Mouse (Mus musculus) heart, postnatal 0 days (tissue): ENCODE results near the gene Lrpap1. TPM values are rescaled to one million over a fixed set of nuclear protein-coding genes. Genes with fewer than 3 reads are reported as not detected.

Experiments used
- ATAC-seq: fragments of 200-750 bp; cut with Nextera tagmentation; 2 replicates; pipeline ENCODE4 v1.8.0; 2017; ENCODE audit warnings: low read depth, moderate number of reproducible peaks, moderate library complexity; ENCODE audit not compliant: insufficient read depth
- DNase-seq: peaks from one replicate; pipeline ENCODE4 v3.0.0-alpha.2; 2016; ENCODE audit warnings: low spot score
- H3K27ac ChIP-seq: fragments of 300-500 bp; sonication (generic); 2 replicates; pipeline ENCODE4 v1.5.1; 2014; ENCODE audit warnings: low read depth, mild to moderate bottlenecking
- H3K27me3 ChIP-seq: fragments of 300-500 bp; sonication (generic); 2 replicates; pipeline ENCODE4 v1.6.1; 2014; ENCODE audit warnings: low read length, mixed read lengths; ENCODE audit not compliant: control insufficient read depth, insufficient read depth
- H3K36me3 ChIP-seq: fragments of 300-500 bp; sonication (generic); replicated peaks from 2 replicates; pipeline ENCODE4 v1.6.1; 2014; ENCODE audit warnings: low read length, mixed read lengths; ENCODE audit not compliant: control insufficient read depth, insufficient read depth
- H3K4me1 ChIP-seq: fragments of 300-500 bp; sonication (generic); 2 replicates; pipeline ENCODE4 v1.6.1; 2014; ENCODE audit warnings: antibody characterized with exemption; ENCODE audit not compliant: control insufficient read depth, insufficient read depth
- H3K4me2 ChIP-seq: fragments of 300-500 bp; sonication (generic); 2 replicates; pipeline ENCODE4 v1.6.1; 2014; ENCODE audit warnings: low read depth, mild to moderate bottlenecking, low read length, moderate library complexity
- H3K4me3 ChIP-seq: fragments of 300-500 bp; sonication (generic); 2 replicates; pipeline ENCODE4 v1.5.1; 2014; ENCODE audit warnings: low read depth, low read length
- H3K9ac ChIP-seq: fragments of 300-500 bp; sonication (generic); replicated peaks from 2 replicates; pipeline ENCODE4 v1.6.1; 2014; ENCODE audit warnings: low read depth, low read length, mixed read lengths
- H3K9me3 ChIP-seq: fragments of 300-500 bp; sonication (generic); replicated peaks from 2 replicates; pipeline ENCODE4 v1.6.1; 2016; ENCODE audit warnings: low read length; ENCODE audit not compliant: control insufficient read depth
- CTCF ChIP-seq: IDR thresholded peaks from 2 replicates; pipeline ENCODE4 v1.5.1; 2016; ENCODE audit warnings: antibody characterized with exemption, control low read depth, low read depth
- EP300 ChIP-seq: IDR thresholded peaks from 2 replicates; pipeline ENCODE4 v1.6.1; 2016; ENCODE audit warnings: antibody characterized with exemption, low read depth
- WGBS: fragments of 180-500 bp; shearing (Covaris S2); extraction: QIAGEN DNeasy Blood & Tissue Kit; methylation state at CpG from one replicate; pipeline ENCODE4 v1.1.7; 2014; 5-methylcytosine and 5-hydroxymethylcytosine counted together
- polyA plus RNA-seq: library from polyadenylated mRNA; unstranded; fragments of >200 nt; fragmentation: Nextera tagmentation; extraction: Ambion mirVana; gene quantifications from 2 replicates; pipeline ENCODE4 v1.2.1, GENCODE M21; 2015
- total RNA-seq: library from RNA; depleted of rRNA; stranded (reverse); fragments of >200 nt; gene quantifications from 2 replicates; pipeline ENCODE4 v1.2.3, GENCODE M21; 2014; ENCODE audit warnings: low replicate concordance

The Lrpap1 gene
- total and polyA plus RNA-seq, 2 experiments from 2014 or later, result 43.7 to 85.8 TPM

- TF ChIP-seq CTCF (no peak), EP300 (no peak)
- peak; percentile 57; the same call in 1 of the 2 replicates for ATAC-seq
- Histone ChIP-seq H3K4me2 (no peak overlapping the region), H3K4me3 (no peak overlapping the region), H3K9ac (no peak overlapping the region), H3K36me3 (no peaks in the 10 kb centered on the region), H3K4me1 (0 out of 2 replicates have a peak, but pooled peaks cover 7% of the 10 kb centered on the region), H3K9me3 (no peaks in the 10 kb centered on the region), H3K27me3 (no peaks in the 10 kb centered on the region), H3K27ac (no peak overlapping the region)
- 15% methylated on average over 2 of the region's 2 CpGs for WGBS
- peak; percentile 16 for DNase-seq
Observed at GRCm38 (mm10) chr5:35147155-35147962, 41.8 kb upstream of the Lrpap1 start.

- WGBS, result 88% methylated on average over 2 of the region's 2 CpGs
- no peaks in the 10 kb centered on the region for H3K9me3 ChIP-seq
- DNase-seq (no peak), ATAC-seq (no peak)
- H3K4me1 ChIP-seq, result 0 out of 2 replicates have a peak, but pooled peaks cover 7% of the 10 kb centered on the region
- no peaks in the 10 kb centered on the region for H3K36me3 ChIP-seq
- no peaks in the 10 kb centered on the region for H3K27me3 ChIP-seq
- TF ChIP-seq CTCF (no peak), EP300 (no peak)
- H3K27ac ChIP-seq, result no peak overlapping the region
- H3K9ac ChIP-seq, result no peak overlapping the region
- no peak overlapping the region for H3K4me2 ChIP-seq
- H3K4me3 ChIP-seq, result no peak overlapping the region
Observed at GRCm38 (mm10) chr5:35146747-35147146, 41.2 kb upstream of the Lrpap1 start.

GRCm38 (mm10) chr5:35144716-35145115, 39.1 kb upstream of the Lrpap1 start:
- Histone ChIP-seq H3K36me3 (no peaks in the 10 kb centered on the region), H3K9ac (no peak overlapping the region)

GRCm38 (mm10) chr5:35143460-35144245, 38.1 kb upstream of the Lrpap1 start:
- H3K4me1 ChIP-seq, result 0 out of 2 replicates have a peak, but pooled peaks cover 7% of the 10 kb centered on the region
- no peaks in the 10 kb centered on the region for H3K9me3 ChIP-seq
- no peak overlapping the region for H3K4me2 ChIP-seq
- no peak overlapping the region for H3K27ac ChIP-seq
- TF ChIP-seq EP300, result no peak
- TF ChIP-seq CTCF, result no peak
- ATAC-seq, result no peak
- no peaks in the 10 kb centered on the region for H3K36me3 ChIP-seq
- no peaks in the 10 kb centered on the region for H3K27me3 ChIP-seq
- no peak for DNase-seq
- whole genome bisulfite sequencing, result 42% methylated on average over 10 of the region's 10 CpGs
- no peak overlapping the region for H3K4me3 ChIP-seq
- no peak overlapping the region for H3K9ac ChIP-seq

More at GRCm38 (mm10) chr5:35144716-35145115, 39.1 kb upstream of the Lrpap1 start:
- Histone ChIP-seq H3K9me3 (no peaks in the 10 kb centered on the region), H3K4me1 (0 out of 2 replicates have a peak, but pooled peaks cover 7% of the 10 kb centered on the region), H3K4me3 (no peak overlapping the region), H3K27ac (no peak overlapping the region), H3K27me3 (no peaks in the 10 kb centered on the region), H3K4me2 (no peak overlapping the region)
- no peak for DNase-seq
- ATAC-seq, result no peak
- TF ChIP-seq EP300, result no peak
- TF ChIP-seq CTCF, result no peak
- 41% methylated on average over 2 of the region's 2 CpGs for WGBS

GRCm38 (mm10) chr5:35142910-35143309, 37.3 kb upstream of the Lrpap1 start:
- H3K9me3 ChIP-seq, result no peaks in the 10 kb centered on the region
- H3K4me3 ChIP-seq, result no peak overlapping the region
- 0 out of 2 replicates have a peak, but pooled peaks cover 7% of the 10 kb centered on the region for H3K4me1 ChIP-seq
- WGBS, result 36% methylated on average over 1 of the region's 1 CpGs
- H3K4me2 ChIP-seq, result no peak overlapping the region
- TF ChIP-seq EP300 (no peak), CTCF (no peak)
- H3K27me3 ChIP-seq, result no peaks in the 10 kb centered on the region
- H3K9ac ChIP-seq, result no peak overlapping the region
- ATAC-seq (no peak), DNase-seq (no peak)
- H3K27ac ChIP-seq, result no peak overlapping the region
- H3K36me3 ChIP-seq, result no peaks in the 10 kb centered on the region
